Mouse (Mus musculus) heart, adult 9 months (tissue): ENCODE results near the gene Cdr2.
"Not testable (repeated sequence)": the region's sequence is repeated elsewhere in the genome, so short reads cannot be mapped to it uniquely, and the experiment has no call there.

ENCODE experiments used
- DNase-seq, 2 experiments: peaks; one replicate each; pipeline ENCODE4 v3.0.0; 2022; ENCODE audit warnings: low spot score in 2 of 2

Cdr2 gene

GRCm38 (mm10) chr7:120972471-120972870 lies 9.6 kb downstream of the Cdr2 start:
- DNase-seq, result not testable (repeated sequence)

- DNase-seq, result peak in 1 of 2 experiments; percentile 37
Observed at GRCm38 (mm10) chr7:120970112-120970511, 12.0 kb downstream of the Cdr2 start.

GRCm38 (mm10) chr7:120969221-120969620 lies 12.9 kb downstream of the Cdr2 start:
- DNase-seq, result no peak

GRCm38 (mm10) chr7:120963126-120963525 lies 19.0 kb downstream of the Cdr2 start:
- DNase-seq, result no peak

GRCm38 (mm10) chr7:120961893-120962292 lies 20.2 kb downstream of the Cdr2 start:
- DNase-seq, result no peak

GRCm38 (mm10) chr7:120960601-120961000 lies 21.5 kb downstream of the Cdr2 start:
- no peak for DNase-seq

- no peak for DNase-seq
Observed at GRCm38 (mm10) chr7:120960116-120960515, 22.0 kb downstream of the Cdr2 start.

- DNase-seq, result not testable (repeated sequence)
Observed at GRCm38 (mm10) chr7:120953591-120953990, 28.5 kb downstream of the Cdr2 start.

GRCm38 (mm10) chr7:120943936-120944509 lies 38.1 kb downstream of the Cdr2 start:
- no peak for DNase-seq

- DNase-seq, result no peak
Observed at GRCm38 (mm10) chr7:120942506-120942905, 39.6 kb downstream of the Cdr2 start.

GRCm38 (mm10) chr7:120941214-120941613 lies 40.9 kb downstream of the Cdr2 start:
- DNase-seq, result no peak

GRCm38 (mm10) chr7:120940343-120940742 lies 41.8 kb downstream of the Cdr2 start:
- DNase-seq, result no peak

- no peak for DNase-seq
Observed at GRCm38 (mm10) chr7:120938206-120938605, 43.9 kb downstream of the Cdr2 start.

GRCm38 (mm10) chr7:120936522-120936921 lies 45.6 kb downstream of the Cdr2 start:
- DNase-seq, result no peak

- peak; percentile 51 for DNase-seq
Observed at GRCm38 (mm10) chr7:120934716-120935115, 47.4 kb downstream of the Cdr2 start.

- DNase-seq, result no peak
Observed at GRCm38 (mm10) chr7:120933680-120934195, 48.4 kb downstream of the Cdr2 start.

- no peak for DNase-seq
Observed at GRCm38 (mm10) chr7:120933110-120933509, 49.0 kb downstream of the Cdr2 start.

GRCm38 (mm10) chr7:120918526-120918962 lies 63.6 kb downstream of the Cdr2 start:
- DNase-seq, result peak; percentile 71 to 87

GRCm38 (mm10) chr7:120917592-120918461 lies 64.3 kb downstream of the Cdr2 start, which contains the start of gene Polr3e:
Polr3e (plus strand) TSS chr7:120917744.
- DNase-seq, result peak; percentile 96 to 100

GRCm38 (mm10) chr7:120917279-120917591 lies 64.9 kb downstream of the Cdr2 start:
- no peak for DNase-seq

GRCm38 (mm10) chr7:120916262-120916875 lies 65.7 kb downstream of the Cdr2 start:
- DNase-seq, result no peak

- no peak for DNase-seq
Observed at GRCm38 (mm10) chr7:120913332-120913731, 68.8 kb downstream of the Cdr2 start.
